Mouse (Mus musculus): ENCODE results near the gene Gm21746. TPM values are rescaled to one million over a fixed set of nuclear protein-coding genes. Genes with fewer than 3 reads are reported as not detected.
"Not testable (repeated sequence)": the region's sequence is repeated elsewhere in the genome, so short reads cannot be mapped to it uniquely, and the experiment has no call there.

Gene Gm21746
- not detected in 2 replicates for polyA plus RNA-seq (2015; fragmentation: Nextera tagmentation; extraction: Ambion mirVana)

DNA sequence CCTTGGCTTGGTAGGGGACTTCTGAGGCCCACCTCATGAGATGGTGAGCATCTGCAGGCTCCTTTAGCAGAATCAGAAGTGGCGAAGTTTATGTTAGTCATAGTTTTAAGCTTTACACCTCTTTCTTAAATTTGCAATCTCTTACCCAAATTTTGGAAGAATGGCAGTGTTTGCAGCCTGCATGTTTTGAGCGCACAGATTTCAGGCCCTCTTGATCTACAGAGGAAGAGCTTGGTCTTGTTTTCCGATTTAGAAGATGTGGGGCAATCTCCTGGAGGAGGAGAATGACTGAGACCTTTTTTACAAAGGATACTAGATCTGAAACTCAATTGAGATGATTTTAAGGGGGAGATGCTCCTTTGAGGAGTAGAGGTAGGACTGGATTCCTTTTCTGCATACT, at the start of gene Gm21746:
Gm21746 (minus strand) TSS at position 101 of the 400 bp plus-strand sequence.
- H3K4me3 ChIP-seq (ENCODE audit: low read length); H3K27ac ChIP-seq (ENCODE audit: low read length); H3K27me3 ChIP-seq (ENCODE audit: control insufficient read depth, insufficient read depth, low read length); H3K9me3 ChIP-seq (replicated peaks; ENCODE audit: control insufficient read depth, low read length); H3K4me1 ChIP-seq (ENCODE audit: control insufficient read depth, insufficient read depth, low read length); H3K4me2 ChIP-seq (ENCODE audit: low read depth, low read length); H3K36me3 ChIP-seq (ENCODE audit: control insufficient read depth, insufficient read depth); H3K9ac ChIP-seq (ENCODE audit: low read length); ATAC-seq (replicated peaks; ENCODE audit: extremely low read depth, insufficient read depth, low FRiP score): not testable (repeated sequence)
- WGBS: 66% methylated on average over 2 of the region's 3 CpGs

DNA sequence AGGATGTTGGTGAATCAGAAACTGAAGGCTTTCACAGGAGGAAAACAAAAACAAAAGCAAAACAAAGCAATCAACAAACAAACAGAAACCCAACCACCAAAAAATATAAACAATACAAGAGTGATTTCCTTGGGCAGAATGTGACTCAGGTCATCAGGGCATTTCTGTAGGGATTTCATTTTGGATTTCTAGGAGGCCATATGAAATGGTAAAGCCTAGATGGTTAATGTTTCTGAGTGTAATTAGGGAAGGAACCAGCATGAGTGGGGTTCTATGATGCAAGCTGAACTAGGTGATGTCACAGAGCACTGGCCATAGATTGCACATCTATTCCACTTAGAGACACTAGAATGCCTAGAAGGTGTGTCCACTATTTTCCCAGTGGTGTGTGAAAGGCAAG, 29.0 kb upstream of the Gm21746 start, which contains the start of gene Gm20873:
Gm20873 (plus strand) TSS at position 301 of the 400 bp plus-strand sequence.
- H3K4me3 ChIP-seq (ENCODE audit: low read length); ATAC-seq (replicated peaks; ENCODE audit: extremely low read depth, insufficient read depth, low FRiP score); H3K36me3 ChIP-seq (ENCODE audit: control insufficient read depth, insufficient read depth); H3K27me3 ChIP-seq (ENCODE audit: control insufficient read depth, insufficient read depth, low read length); H3K9ac ChIP-seq (ENCODE audit: low read length); H3K4me2 ChIP-seq (ENCODE audit: low read depth, low read length); H3K9me3 ChIP-seq (replicated peaks; ENCODE audit: control insufficient read depth, low read length); H3K4me1 ChIP-seq (ENCODE audit: control insufficient read depth, insufficient read depth, low read length); H3K27ac ChIP-seq (ENCODE audit: low read length): not testable (repeated sequence)

Other genes starting within 250 kb of the Gm21746 start
- not detected in 2 replicates for gene Gm20873, start 29.1 kb upstream of the Gm21746 start, polyA plus RNA-seq (2015; fragmentation: Nextera tagmentation; extraction: Ambion mirVana)